Mouse (Mus musculus) left cerebral cortex, adult 8-10 months (tissue): ENCODE measurements around the gene A3galt2. TPM values are rescaled to one million over a fixed set of nuclear protein-coding genes. Genes with fewer than 3 reads are reported as not detected.

Experiments
- DNase-seq, 2 experiments: peaks; one replicate each; pipeline ENCODE4 v3.0.0; 2022; ENCODE audit warnings: low spot score in 2 of 2
- total RNA-seq, 4 experiments: library from RNA; stranded (reverse); gene quantifications; 2 replicates each; pipeline ENCODE4 v1.2.4; 2022

Gene A3galt2
- total RNA-seq = under 1 TPM; 0.09 to 0.39 (median 0.27) TPM

- no peak for DNase-seq
These were observed at the start of gene A3galt2 for GRCm38 (mm10) chr4:128755064-128755463. TSS of gene A3galt2 (plus strand) at chr4:128755364.

DNA sequence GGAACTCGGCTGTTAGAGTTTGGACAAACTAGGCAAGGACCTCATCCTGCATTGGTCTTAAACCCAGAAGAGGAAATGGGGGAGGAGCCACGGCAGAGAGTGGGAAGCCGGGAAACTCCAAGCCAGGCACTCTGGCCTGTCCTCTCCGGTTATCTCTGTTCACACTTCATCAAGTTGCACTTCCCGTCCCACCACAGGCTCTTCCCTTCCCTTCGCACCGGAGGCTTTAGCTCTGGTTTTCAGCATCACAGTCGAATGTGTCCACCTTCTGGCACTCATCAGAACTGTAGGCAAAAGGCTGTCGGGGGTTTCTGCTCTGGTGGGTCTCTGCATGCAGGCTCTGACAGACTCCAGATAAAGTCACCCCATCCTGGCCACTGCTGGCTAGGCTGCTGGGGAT lies 48.5 kb upstream of the A3galt2 start:
- no peak for DNase-seq

- DNase-seq = no peak
These were observed 47.8 kb upstream of the A3galt2 start for GRCm38 (mm10) chr4:128707384-128707783.

- DNase-seq = no peak
These were observed 45.9 kb upstream of the A3galt2 start for GRCm38 (mm10) chr4:128709061-128709780.

DNA sequence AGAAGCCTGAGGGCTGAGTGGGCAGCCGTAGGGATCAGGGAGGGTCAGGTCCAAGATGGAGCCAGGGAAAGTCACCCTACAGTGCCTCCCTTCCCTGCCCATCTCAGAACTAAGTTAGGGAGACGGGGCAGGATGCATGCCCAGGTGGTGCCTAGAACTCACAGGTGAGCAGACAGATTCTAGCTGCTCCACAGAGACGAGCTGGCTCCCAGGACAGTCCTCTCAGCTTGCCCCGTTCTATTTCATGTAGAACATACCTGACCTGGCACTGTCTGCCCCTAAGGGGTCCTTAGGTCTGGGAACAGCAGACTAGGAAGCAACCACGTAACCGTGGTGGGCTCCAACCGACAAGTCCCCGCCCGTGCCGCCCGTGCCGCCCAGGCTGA lies 45.4 kb upstream of the A3galt2 start:
- DNase-seq = no peak

GRCm38 (mm10) chr4:128710286-128710685 lies 44.9 kb upstream of the A3galt2 start:
- DNase-seq = no peak

- no peak for DNase-seq
These were observed 44.4 kb upstream of the A3galt2 start for GRCm38 (mm10) chr4:128710800-128711199.

- peak; percentile 76 to 87 for DNase-seq
These were observed 43.6 kb upstream of the A3galt2 start for GRCm38 (mm10) chr4:128711455-128712135.

GRCm38 (mm10) chr4:128712136-128712655 lies 43.0 kb upstream of the A3galt2 start:
- DNase-seq = no peak

DNA sequence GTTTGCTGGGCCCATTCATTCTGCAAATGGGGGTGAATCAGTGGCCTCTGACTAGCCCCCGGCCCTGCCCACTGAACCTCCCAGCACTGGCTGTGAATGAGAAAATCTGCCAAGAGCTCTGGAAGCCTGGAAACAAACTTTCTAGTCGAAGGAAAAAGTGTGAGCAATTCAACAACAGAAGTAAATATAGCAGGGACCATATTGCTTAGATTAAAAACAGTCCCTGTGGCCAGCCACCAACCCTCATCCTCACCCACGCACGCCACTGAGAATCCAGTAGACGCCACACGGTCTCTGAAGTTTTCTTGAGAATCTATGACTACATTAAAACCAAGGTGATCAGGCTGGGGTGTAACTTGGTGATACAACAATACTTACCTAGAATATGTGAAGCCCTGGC lies 42.2 kb upstream of the A3galt2 start:
- DNase-seq = peak in 1 of 2 experiments; percentile 42

DNA sequence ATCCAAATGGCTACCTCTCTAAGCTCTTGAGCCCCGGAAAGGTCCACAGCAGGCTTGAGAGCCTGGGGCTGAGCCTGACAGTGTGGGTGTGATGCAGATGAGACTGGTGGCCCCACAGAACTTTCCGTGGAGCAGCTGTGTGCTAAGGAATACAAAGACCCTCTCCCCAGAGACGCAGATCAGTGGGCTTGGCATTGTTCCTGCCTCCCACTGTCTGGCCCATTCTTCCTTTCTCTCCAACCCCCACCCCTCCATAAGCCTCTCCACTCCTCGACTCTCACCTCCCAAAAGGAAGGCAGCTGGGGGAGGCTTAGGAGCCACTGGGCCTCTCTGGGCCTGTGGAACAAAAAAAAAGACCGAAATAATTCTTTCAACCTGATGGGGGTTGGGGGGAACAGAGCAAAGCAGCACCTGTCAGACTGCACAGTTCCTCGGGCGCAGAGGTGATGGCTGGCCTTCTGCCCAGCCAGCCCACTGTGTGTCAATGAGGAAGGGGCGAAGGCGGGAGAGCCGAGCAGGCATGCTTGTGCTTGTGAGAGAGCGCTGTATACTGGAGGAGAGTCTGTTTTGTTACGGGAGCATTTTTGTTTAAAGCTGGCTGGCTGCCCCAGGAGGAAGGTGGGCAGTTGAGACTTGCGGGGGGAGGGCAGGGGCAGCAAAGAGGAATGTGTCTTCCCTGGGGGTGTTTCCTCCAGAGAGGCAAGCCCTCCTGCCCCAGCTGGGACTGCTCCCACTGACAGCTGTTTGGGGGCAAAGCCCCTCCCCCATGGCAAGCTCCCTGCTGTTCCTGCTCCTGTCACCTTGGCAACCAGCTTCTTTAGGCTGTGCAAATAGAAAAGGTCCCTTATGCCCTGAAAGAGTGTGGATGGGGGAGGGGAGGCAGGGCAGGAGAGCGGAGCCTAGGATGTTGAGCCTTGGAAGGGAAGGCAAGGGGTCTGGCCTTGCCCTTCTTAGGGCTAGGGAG lies 39.6 kb upstream of the A3galt2 start:
- peak in 1 of 2 experiments; percentile 72 for DNase-seq

DNA sequence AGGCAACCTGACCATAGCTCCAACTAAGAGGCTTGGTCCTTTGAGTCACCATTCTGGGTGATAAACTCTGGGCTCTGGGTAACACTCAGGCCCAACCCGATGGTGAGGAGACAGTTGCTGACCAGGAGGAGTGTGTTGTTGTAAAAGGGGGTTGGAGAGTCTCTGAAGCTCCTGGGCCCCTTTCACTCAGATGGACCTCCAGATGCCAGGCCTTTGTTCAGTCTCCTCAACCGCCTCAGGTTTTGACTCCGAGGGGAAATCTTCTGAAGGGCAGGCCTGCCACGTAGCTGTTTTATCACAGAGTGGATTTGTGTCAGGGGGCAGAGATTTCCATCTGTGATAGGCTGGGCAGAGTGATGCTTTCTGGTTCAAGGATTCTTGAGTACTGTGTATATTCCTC lies 38.9 kb upstream of the A3galt2 start:
- DNase-seq = no peak

- DNase-seq = no peak
These were observed 38.4 kb upstream of the A3galt2 start for GRCm38 (mm10) chr4:128716731-128717130.

DNA sequence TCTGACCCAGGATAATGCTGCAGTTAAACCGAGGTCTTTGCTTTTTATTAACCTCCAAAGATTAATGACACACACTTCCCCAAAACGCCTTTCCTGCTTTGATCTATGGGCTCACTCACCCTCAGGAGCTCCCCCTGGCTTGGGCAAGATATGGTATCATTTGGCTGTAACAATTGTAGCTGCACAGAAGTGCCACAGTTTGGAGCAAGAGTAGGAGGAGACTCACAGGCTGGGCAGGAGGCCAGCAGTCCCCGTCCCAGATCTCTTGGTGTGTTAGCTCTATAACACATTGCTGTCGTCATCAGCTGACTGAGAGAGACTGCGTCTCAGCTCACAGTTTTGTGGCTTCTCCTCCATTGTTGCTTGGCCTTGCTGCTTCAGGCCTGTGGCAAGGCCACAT lies 35.1 kb upstream of the A3galt2 start:
- peak in 1 of 2 experiments; percentile 69 for DNase-seq

GRCm38 (mm10) chr4:128721061-128721648 lies 34.0 kb upstream of the A3galt2 start:
- DNase-seq = no peak

GRCm38 (mm10) chr4:128721761-128722160 lies 33.4 kb upstream of the A3galt2 start:
- no peak for DNase-seq

GRCm38 (mm10) chr4:128722932-128723331 lies 32.2 kb upstream of the A3galt2 start:
- DNase-seq = no peak

DNA sequence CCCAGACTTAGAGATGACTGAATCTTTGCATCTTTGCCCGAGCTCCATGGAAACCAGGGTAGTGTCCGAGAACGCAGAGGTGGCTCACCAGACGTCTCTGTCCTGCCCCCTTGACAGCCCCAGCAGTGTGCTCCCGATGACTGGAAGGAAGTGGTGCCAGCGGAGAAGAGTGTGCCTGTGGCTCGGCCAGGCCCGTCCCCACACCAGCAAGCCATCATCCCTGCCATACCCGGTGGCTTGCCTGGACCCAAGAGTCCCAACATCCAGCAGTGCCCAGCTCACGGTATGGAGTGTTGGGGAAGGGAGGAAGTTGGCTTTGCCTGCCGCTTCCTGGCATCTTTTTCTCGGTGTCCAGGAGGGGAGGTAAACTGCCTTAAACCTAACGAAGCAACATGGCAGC lies 31.7 kb upstream of the A3galt2 start:
- no peak for DNase-seq

DNA sequence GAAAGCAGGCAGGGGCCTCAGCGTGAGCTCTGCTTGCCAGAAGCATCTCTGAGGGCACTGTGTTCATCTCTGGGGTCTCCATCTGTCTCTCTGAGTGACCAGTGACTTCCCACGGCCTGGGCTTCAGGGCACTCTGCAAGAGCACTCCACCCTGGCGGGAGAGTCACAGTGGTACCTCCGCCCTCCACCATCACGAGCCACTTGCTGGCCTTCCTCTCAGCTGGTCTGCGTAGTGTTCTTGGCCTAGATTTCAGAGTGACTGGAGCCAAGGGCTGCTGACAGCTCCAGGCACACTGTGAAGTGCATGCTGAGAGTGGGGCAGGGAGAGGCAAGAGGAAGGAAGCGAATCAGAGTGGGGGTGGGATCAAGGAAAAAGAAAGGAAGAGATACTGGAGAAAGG lies 31.1 kb upstream of the A3galt2 start:
- no peak for DNase-seq

GRCm38 (mm10) chr4:128727019-128727720 lies 28.0 kb upstream of the A3galt2 start:
- DNase-seq = peak; percentile 49 to 81
